Mouse (Mus musculus): ENCODE measurements around the gene Cyb561d2.
"Not testable (repeated sequence)": the region's sequence is repeated elsewhere in the genome, so short reads cannot be mapped to it uniquely, and the experiment has no call there.

Cyb561d2 gene

DNA sequence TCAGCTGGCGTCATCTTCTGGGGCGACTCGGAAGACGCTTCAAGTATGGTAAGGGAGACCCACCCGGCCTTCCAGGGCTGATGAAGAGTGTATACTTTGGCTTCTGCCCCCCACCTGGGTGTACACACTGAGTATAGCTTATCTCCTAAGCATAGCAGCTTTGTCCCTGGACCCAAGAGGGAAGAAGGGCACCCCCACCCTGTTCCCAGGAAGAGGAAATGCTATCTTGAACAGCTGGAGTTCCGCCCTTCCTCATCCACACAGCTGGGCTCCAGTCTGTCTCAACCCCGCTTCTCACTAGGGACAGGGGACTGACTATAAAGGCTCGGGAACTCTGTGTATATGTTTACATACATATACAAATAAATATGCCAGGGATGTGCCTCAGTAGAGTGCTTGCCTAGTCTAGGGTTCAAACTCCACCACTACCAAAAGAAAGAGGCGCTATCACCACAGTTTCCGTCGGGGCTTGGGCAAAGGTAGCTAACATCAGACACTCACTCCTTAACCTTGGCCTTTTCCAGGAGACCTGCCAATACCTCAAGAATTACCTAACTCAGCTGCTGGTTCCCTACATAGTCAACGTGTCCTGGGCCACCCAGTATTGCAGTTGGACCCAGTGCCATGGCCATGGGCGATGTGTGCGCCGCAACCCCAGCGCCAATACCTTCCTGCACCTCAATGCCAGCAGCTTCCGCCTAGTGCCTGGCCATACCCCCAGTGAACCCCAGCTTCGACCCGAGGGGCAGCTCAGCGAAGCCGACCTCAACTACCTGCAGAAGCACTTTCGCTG lies 29.7 kb upstream of the Cyb561d2 start:
- DNase-seq (ENCODE audit: low spot score in 2 of 2) = no peak

DNA sequence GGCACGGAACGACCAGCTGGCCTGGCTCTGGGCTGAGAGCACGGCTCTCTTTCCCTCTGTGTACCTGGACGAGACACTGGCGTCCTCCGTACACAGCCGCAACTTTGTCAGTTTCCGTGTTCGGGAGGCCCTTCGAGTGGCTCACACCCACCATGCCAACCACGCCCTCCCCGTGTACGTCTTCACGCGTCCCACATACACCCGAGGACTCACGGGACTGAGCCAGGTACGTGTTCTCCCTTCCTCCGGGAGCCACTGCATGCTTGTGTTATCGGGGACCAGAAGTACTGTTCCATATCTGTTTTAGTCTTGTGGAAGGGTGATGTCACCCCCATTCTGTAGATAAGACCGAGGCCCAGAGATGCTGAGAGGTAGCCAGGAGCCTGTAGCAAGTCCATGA lies 28.9 kb upstream of the Cyb561d2 start:
- DNase-seq (ENCODE audit: low spot score in 2 of 2) = no peak

- no peak for DNase-seq (ENCODE audit: low spot score in 2 of 2)
Observed at GRCm38 (mm10) chr9:107570016-107570415, 28.0 kb upstream of the Cyb561d2 start.

DNA sequence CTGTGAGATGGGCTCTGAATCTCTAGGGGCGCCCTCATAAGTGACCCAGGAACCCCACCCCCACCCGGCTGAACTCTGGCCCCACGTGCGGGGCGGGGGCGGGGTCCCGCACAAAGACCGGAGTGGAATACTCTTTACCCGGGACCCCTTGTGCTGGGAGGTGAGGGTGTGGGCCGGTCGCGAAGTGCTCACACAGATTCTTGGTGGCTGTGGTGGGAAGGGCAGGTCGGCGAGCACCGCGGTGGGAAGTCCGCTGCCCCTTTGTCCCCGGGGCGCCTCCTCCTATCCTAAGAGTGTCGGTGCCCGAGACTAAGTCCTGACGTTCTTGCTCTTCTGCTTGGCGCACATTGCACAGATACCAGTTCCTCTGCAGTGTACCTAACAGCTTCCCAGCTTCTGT lies 27.3 kb upstream of the Cyb561d2 start:
- DNase-seq (ENCODE audit: low spot score in 2 of 2) = no peak

DNA sequence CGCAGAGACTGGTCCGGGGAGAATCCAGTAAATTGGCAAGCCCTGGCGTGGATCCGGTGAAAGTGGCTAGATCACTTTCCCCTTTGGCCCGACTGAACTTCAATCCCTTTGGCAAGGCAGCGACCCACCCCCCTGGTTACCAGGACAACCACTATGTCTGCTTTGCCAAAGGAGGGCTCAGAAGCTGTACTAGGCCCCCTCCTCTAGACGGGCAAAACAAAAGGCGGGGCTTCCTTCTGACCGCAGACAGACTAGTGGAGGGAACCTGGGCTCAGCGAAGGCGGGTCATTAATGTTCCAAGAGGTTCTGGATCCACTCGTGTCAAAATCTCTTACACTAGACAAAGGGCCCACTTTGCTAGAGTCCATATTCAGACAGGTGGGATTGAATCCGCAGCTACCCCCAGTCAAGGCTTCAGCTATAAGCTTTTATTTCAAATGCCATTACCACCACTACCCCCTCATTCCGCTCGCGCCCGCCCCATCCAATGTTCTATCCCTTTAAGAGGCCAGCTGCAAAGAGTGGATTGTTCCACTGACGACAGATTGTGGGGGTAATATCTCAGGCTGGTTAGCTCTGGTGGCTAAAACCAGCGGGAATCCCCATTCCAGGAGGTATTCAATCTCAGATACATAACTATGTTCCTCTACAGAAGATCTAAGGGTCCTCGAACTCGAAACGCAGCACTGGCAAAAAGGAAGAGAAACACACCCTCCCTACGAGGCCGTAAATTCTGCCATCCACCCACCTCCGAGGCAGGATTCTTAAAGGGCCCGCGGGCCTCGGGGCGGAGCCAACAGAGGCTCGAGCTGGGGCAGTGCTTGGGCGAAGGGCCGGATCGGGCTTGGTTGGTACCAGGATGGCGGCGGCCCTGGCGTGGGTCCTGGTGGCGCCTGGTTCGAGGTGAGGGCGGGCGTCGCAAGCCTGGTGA lies 26.6 kb upstream of the Cyb561d2 start:
- DNase-seq (ENCODE audit: low spot score in 2 of 2) = peak; percentile 69 to 77

- DNase-seq (ENCODE audit: low spot score in 2 of 2) = no peak
Observed at GRCm38 (mm10) chr9:107567702-107568319, 25.8 kb upstream of the Cyb561d2 start, which contains the start of gene Hyal2. Gene Hyal2 (plus strand): TSS chr9:107567945.

DNA sequence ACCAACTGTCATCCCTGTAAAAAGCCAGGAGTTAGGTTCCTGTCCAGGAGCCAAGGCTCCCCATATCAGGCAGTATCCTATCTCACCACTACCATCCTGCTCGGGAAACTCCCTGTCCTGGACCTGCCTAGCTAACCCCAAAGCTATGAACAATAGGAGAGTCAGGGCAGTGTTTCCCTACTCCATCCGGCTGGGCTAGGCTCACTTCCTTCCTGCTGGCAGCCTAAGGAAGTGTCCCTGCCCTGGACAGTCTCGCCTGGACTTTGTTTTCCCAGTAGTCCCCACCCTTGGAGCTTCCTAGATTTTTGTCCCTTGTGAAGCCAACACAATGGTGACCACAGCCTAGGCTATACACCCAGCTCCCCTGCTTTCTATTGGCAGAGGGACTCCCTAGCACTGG lies 24.9 kb upstream of the Cyb561d2 start:
- DNase-seq (ENCODE audit: low spot score in 2 of 2) = no peak

DNA sequence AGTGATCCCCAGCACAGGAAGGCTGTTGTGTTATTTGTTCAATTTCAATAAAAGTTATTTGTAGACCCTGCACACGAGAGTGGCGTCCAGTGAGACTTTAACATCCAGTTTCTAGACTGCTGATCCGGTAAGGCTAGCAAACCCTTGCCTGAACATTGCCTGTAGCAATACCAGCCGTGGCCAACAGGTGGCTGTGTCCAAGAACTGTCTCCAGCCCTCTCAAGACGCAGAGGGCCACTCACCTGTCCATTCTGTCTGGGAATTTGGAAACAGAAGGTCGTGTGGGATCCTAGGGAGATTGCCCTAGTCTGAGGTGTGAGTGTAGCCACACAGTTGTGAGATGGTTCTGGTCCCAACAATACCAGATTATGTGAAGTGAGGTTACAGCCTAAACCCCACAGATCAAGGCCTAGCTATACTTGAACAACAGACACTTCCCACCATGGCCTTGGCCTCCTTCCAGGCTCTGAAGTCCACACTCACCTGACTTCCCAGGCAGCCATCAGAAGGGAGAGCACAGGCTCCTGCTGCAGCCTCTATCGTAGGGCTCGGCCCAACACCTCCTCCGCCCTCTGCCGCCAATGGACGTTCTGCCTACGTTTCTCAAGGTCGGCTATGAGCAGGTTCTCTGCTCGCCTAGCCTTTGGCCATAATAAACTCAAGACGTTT lies 24.2 kb upstream of the Cyb561d2 start:
- peak; percentile 81 to 87 for DNase-seq (ENCODE audit: low spot score in 2 of 2)

DNA sequence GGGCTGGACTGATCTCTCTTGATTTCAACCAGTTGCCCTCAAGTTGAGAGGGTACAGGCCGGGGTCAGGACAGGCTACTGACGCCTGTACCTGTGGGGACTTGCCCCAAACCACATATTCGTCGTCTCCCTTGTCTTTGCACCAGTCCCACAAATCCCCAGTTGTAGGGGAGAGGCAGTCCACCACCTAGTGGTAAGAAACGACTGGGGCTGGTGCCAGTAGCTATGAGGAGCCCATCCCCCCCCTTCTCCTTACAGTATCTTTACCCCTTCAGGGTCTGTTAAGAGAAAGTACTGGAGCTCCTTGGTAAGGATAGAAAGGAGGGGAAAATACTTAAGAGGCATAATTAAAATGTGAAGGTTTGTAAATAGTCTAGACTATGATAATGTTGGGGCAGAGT lies 23.6 kb upstream of the Cyb561d2 start:
- DNase-seq (ENCODE audit: low spot score in 2 of 2) = not testable (repeated sequence)

DNA sequence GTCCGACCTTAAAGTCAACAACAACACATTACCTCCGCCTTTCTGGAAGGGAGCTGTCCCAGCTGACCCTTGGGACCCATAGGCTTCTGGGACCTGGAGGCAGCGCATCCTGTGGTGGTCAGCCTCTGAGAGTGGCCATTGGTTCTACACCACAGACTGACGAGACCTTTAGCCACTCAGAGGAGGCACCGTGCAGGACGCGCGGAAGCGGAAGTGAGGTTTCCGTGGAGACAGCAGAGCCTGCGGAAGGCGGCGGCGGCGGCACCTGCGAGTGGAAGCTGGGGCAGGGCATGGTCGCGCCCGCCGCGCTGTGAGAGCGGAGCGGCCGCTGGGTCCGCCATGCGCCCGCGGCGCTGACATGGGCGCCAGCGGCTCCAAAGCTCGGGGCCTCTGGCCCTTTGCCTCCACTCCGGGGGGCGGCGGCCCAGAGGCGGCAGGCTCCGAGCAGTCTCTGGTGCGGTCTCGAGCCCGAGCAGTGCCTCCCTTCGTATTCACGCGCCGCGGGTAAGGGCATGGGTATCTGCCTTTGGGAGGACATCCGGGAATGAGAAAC lies 21.1 kb upstream of the Cyb561d2 start, which contains the start of gene Tusc2:
Tusc2 (plus strand) TSS at position 227 of the 553 bp plus-strand sequence.
- DNase-seq (ENCODE audit: low spot score in 2 of 2) = peak; percentile 83 to 89

DNA sequence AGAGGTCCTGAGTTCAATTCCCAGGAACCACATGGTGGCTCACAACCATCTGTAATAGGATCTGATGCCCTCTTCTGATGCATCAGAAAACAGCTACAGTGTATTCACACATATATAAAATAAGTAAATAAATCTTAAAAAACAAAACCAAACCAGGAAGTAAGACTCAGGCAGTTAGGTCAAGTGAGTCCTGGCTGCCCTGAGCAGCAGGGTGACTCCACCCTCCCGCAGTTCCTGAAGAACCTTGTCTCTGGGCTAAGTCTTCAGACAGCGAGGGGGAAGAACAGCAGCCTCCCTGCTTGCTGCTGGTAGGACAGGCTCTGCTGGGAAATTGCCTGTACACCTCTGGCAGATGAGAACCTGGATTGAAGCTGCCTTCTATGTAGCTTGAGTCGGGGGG lies 14.4 kb upstream of the Cyb561d2 start:
- DNase-seq (ENCODE audit: low spot score in 2 of 2) = no peak

GRCm38 (mm10) chr9:107555701-107556100 lies 13.7 kb upstream of the Cyb561d2 start:
- DNase-seq (ENCODE audit: low spot score in 2 of 2) = no peak

DNA sequence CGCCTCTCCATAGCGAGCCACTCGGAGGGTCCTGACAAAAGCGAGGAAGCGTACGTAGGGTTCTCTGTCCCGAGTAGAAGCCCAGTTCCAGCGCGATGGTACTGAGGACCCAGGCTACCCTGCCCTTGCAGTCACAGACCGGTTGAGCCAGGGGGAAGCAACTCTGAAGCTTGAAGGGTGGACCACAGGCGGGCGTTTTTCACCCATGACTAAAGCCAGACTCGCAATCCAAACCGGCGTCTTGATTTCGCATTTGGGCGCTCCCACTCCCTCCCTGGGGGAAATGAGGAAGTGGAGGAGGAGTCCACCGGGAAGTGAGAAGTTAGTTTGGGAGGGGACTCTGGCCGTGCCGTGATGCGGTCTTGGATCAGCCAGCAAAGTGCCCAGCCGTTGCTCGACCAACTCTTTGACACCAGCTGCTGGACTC lies 13.1 kb upstream of the Cyb561d2 start:
- DNase-seq (ENCODE audit: low spot score in 2 of 2) = peak in 1 of 2 experiments; percentile 40

- DNase-seq (ENCODE audit: low spot score in 2 of 2) = peak; percentile 90 to 92
Observed at GRCm38 (mm10) chr9:107554319-107554825, 12.4 kb upstream of the Cyb561d2 start.

DNA sequence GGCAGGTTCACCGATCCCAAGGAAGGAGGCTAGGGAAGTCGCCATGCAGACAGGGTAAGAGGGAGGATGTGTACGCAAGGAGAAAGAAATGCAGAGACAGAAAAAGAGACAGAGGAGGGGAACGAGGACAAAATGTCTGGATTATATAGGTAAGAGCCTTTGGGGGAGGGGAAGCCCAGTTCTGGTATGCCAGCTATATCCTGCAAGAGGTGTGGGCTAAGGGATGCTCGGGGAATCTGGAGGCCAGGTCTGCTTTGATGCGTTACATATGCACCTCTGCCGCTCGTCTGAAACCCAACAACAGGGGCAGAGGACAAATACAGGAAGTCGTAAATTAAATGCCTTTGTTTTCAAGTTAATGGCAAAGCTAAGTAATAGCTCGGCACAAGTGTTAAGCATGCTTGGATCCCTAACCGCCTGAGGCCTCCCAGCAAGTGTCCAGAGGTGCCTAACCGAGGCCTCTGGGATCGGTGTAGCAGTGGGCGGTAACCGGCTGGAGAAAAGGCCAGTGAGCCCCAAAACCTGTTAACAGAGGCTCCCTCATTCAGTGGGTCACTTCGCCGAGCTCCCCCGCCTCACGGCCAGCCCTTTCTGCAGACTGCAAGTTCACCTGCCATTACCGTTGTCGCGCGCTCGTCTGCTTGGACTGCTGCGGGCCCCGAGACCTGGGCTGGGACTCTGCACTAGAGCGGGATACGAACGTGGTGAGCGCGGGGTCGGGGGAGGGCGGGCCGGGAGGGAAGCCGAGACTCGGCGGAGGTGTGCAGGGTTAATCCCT lies 11.7 kb upstream of the Cyb561d2 start:
- DNase-seq (ENCODE audit: low spot score in 2 of 2) = peak in 1 of 2 experiments; percentile 41

- no peak for DNase-seq (ENCODE audit: low spot score in 2 of 2)
Observed at GRCm38 (mm10) chr9:107552690-107553393, 10.8 kb upstream of the Cyb561d2 start.

- DNase-seq (ENCODE audit: low spot score in 2 of 2) = no peak
Observed at GRCm38 (mm10) chr9:107551890-107552355, 9.9 kb upstream of the Cyb561d2 start.

GRCm38 (mm10) chr9:107551117-107551889 lies 9.3 kb upstream of the Cyb561d2 start, which contains the start of gene Rassf1:
Gene Rassf1 (plus strand): TSS chr9:107551555.
- peak; percentile 39 to 50 for DNase-seq (ENCODE audit: low spot score in 2 of 2)

Data from spleen, postnatal 14 days (tissue).